ENCODE assay signal across 23 mouse cellular contexts in the genomic region with DNA sequence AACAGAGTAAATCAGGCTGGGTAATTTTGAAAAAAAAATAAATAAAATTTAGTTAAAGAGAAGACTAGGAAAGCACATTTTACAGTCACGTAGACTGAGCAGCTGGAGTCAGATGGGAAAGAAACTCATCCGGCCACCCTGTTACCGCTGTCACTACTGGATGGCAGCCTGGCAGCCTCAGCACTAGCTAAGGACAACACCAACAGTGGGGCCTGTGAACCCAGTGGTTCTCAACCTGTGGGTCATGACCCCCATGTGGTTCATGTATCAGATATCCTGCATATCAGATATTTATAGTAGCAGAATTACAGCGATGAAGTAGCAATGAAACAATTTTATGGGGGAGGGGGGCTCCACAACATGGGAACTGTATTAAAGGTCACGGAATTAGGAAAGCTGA. TPM values are rescaled to one million over a fixed set of nuclear protein-coding genes. Genes with fewer than 3 reads are reported as not detected.
"Had no signal": no experiment of that assay in that cellular context is flagged by ENCODE, and none has a peak within 500 bp of the region (broad histone marks: within the 10 kb centered on the region; RNA-seq: fewer than 3 reads in every experiment).

No protein-coding gene starts in this region.

- ATAC-seq: liver, embryonic 12.5 days; midbrain, embryonic 15.5 days had no signal

- H3K4me3 ChIP-seq: layer of hippocampus, adult 2 months; limb, embryonic 10.5 days; limb, embryonic 13.5 days; liver, embryonic 12.5 days; liver, embryonic 15.5 days; lung, embryonic 15.5 days; midbrain, embryonic 12.5 days; midbrain, embryonic 15.5 days; neural tube, embryonic 12.5 days; neural tube, embryonic 15.5 days had no signal

- H3K27ac ChIP-seq: layer of hippocampus, adult 2 months; limb, embryonic 10.5 days; limb, embryonic 13.5 days; liver, embryonic 12.5 days; liver, embryonic 15.5 days; lung, embryonic 15.5 days; macrophage; midbrain, embryonic 12.5 days; midbrain, embryonic 15.5 days; neural tube, embryonic 12.5 days; neural tube, embryonic 15.5 days had no signal

- DNase-seq: kidney, adult 9 months; kidney, postnatal 14 days; layer of hippocampus, adult 9-11 months; liver; lung, adult 18-20 months; right cerebral cortex, adult 18-20 months; right cerebral cortex, postnatal 14 days; right cerebral cortex, postnatal 4 days; spleen, adult 18-20 months; thymus, adult 18-20 months; thymus, postnatal 36 days had no signal

RNA-seq across cellular contexts. Expression of a gene that starts 28.7 kb away (rescaled TPM):
- polyA plus RNA-seq: large intestine, adult 2 months; lung, embryonic 15.5 days had no signal
